Mouse (Mus musculus) monocyte, adult 2 months (primary cell): Measurements from ENCODE around the gene Rhbdl1.

Experiments used
- DNase-seq, 2 experiments: peaks; one replicate each; pipeline ENCODE4 v3.0.0; 2022; ENCODE audit warnings: low spot score in 2 of 2, low read depth in 1 of 2

Gene Rhbdl1

GRCm38 (mm10) chr17:25796211-25796771, 40.8 kb downstream of the Rhbdl1 start:
- DNase-seq: no peak

GRCm38 (mm10) chr17:25795609-25796092, 41.4 kb downstream of the Rhbdl1 start, which contains the start of gene AC134908.4:
Gene AC134908.4 (minus strand): TSS chr17:25795659.
- no peak for DNase-seq

- no peak for DNase-seq
Observed at GRCm38 (mm10) chr17:25794998-25795397, 42.1 kb downstream of the Rhbdl1 start.

- DNase-seq: no peak
Observed at GRCm38 (mm10) chr17:25794197-25794596, 42.9 kb downstream of the Rhbdl1 start.

- no peak for DNase-seq
Observed at GRCm38 (mm10) chr17:25792615-25793014, 44.5 kb downstream of the Rhbdl1 start, which contains the start of gene Fam173a. Gene Fam173a (minus strand): TSS chr17:25792901.

GRCm38 (mm10) chr17:25791843-25792527, 45.1 kb downstream of the Rhbdl1 start:
- DNase-seq: peak; percentile 49 to 75

GRCm38 (mm10) chr17:25791320-25791842, 45.7 kb downstream of the Rhbdl1 start:
- DNase-seq: no peak

- DNase-seq: no peak
Observed at GRCm38 (mm10) chr17:25786781-25787504, 50.2 kb downstream of the Rhbdl1 start.

GRCm38 (mm10) chr17:25786280-25786679, 50.8 kb downstream of the Rhbdl1 start, which contains the start of gene Ccdc78:
Gene Ccdc78 (plus strand): TSS chr17:25786580.
- DNase-seq: no peak

GRCm38 (mm10) chr17:25785281-25785745, 51.8 kb downstream of the Rhbdl1 start, which contains the start of gene Haghl:
Gene Haghl (minus strand): TSS chr17:25785673.
- peak; percentile 83 to 93 for DNase-seq
